Mouse (Mus musculus): ENCODE data around the gene Nhlh2. TPM values are rescaled to one million over a fixed set of nuclear protein-coding genes. Genes with fewer than 3 reads are reported as not detected.
A peak's percentile ranks its signal among the peaks of the same experiment; 100 is the strongest.

Gene Nhlh2
- 0.06 TPM in 1 of 2 replicates, not detected in the other for polyA plus RNA-seq (2015; fragmentation: Nextera tagmentation; extraction: Ambion mirVana)

- H3K9ac ChIP-seq (replicated peaks; ENCODE audit: low read length), result no peak within 1 kb of the TSS
- H3K4me2 ChIP-seq (replicated peaks; ENCODE audit: low read depth, low read length), result no peak within 1 kb of the TSS
- WGBS, result 4% methylated on average over 2 of the region's 2 CpGs
- peaks cover 19% of the 10 kb centered on the region for H3K4me1 ChIP-seq (ENCODE audit: insufficient read depth, low read length)
- no peak within 1 kb of the TSS for H3K4me3 ChIP-seq (ENCODE audit: low read length)
- H3K27me3 ChIP-seq (ENCODE audit: insufficient read depth, low read length), result peaks cover 59% of the 10 kb centered on the region
- ATAC-seq (ENCODE audit: low FRiP score, low TSS enrichment), result no peak
- H3K9me3 ChIP-seq (ENCODE audit: low read length), result no peaks in the 10 kb centered on the region
- H3K27ac ChIP-seq (ENCODE audit: low read length), result no peak within 1 kb of the TSS
- H3K36me3 ChIP-seq (ENCODE audit: insufficient read depth, low read length), result no peaks in the 10 kb centered on the region
Observed at GRCm38 (mm10) chr3:102009926-102010381, at the start of gene Nhlh2. Gene Nhlh2 (plus strand): TSS chr3:102010076.

- Histone ChIP-seq H3K27ac (ENCODE audit: low read length) (no peak overlapping the region), H3K4me1 (ENCODE audit: insufficient read depth, low read length) (no peaks in the 10 kb centered on the region), H3K4me3 (ENCODE audit: low read length) (no peak overlapping the region), H3K4me2 (replicated peaks; ENCODE audit: low read depth, low read length) (no peak overlapping the region), H3K9me3 (ENCODE audit: low read length) (no peaks in the 10 kb centered on the region), H3K27me3 (ENCODE audit: insufficient read depth, low read length) (no peaks in the 10 kb centered on the region), H3K36me3 (ENCODE audit: insufficient read depth, low read length) (no peaks in the 10 kb centered on the region), H3K9ac (replicated peaks; ENCODE audit: low read length) (no peak overlapping the region)
- WGBS, result 87% methylated on average over 15 of the region's 15 CpGs
- ATAC-seq (ENCODE audit: low FRiP score, low TSS enrichment), result no peak
Observed at GRCm38 (mm10) chr3:101961146-101961835, 48.6 kb upstream of the Nhlh2 start.

GRCm38 (mm10) chr3:101963501-101963900 is 46.4 kb upstream of the Nhlh2 start:
- Histone ChIP-seq H3K27ac (ENCODE audit: low read length) (no peak overlapping the region), H3K9ac (replicated peaks; ENCODE audit: low read length) (no peak overlapping the region), H3K4me3 (ENCODE audit: low read length) (no peak overlapping the region), H3K4me1 (ENCODE audit: insufficient read depth, low read length) (no peaks in the 10 kb centered on the region), H3K36me3 (ENCODE audit: insufficient read depth, low read length) (no peaks in the 10 kb centered on the region), H3K4me2 (replicated peaks; ENCODE audit: low read depth, low read length) (no peak overlapping the region), H3K9me3 (ENCODE audit: low read length) (no peaks in the 10 kb centered on the region), H3K27me3 (ENCODE audit: insufficient read depth, low read length) (no peaks in the 10 kb centered on the region)
- WGBS, result 37% methylated on average over 9 of the region's 9 CpGs
- no peak for ATAC-seq (ENCODE audit: low FRiP score, low TSS enrichment)

- no peak overlapping the region for H3K9ac ChIP-seq (replicated peaks; ENCODE audit: low read length)
- H3K4me1 ChIP-seq (ENCODE audit: insufficient read depth, low read length), result no peaks in the 10 kb centered on the region
- H3K36me3 ChIP-seq (ENCODE audit: insufficient read depth, low read length), result no peaks in the 10 kb centered on the region
- H3K27me3 ChIP-seq (ENCODE audit: insufficient read depth, low read length), result no peaks in the 10 kb centered on the region
- H3K4me3 ChIP-seq (ENCODE audit: low read length), result no peak overlapping the region
- WGBS, result 70% methylated on average over 7 of the region's 7 CpGs
- no peak overlapping the region for H3K4me2 ChIP-seq (replicated peaks; ENCODE audit: low read depth, low read length)
- ATAC-seq (ENCODE audit: low FRiP score, low TSS enrichment), result no peak
- no peaks in the 10 kb centered on the region for H3K9me3 ChIP-seq (ENCODE audit: low read length)
- no peak overlapping the region for H3K27ac ChIP-seq (ENCODE audit: low read length)
Observed at GRCm38 (mm10) chr3:101964352-101964751, 45.5 kb upstream of the Nhlh2 start.

GRCm38 (mm10) chr3:101966825-101967558 is 42.9 kb upstream of the Nhlh2 start:
- Histone ChIP-seq H3K4me3 (ENCODE audit: low read length) (no peak overlapping the region), H3K4me2 (replicated peaks; ENCODE audit: low read depth, low read length) (no peak overlapping the region), H3K9ac (replicated peaks; ENCODE audit: low read length) (no peak overlapping the region), H3K4me1 (ENCODE audit: insufficient read depth, low read length) (no peaks in the 10 kb centered on the region), H3K27me3 (ENCODE audit: insufficient read depth, low read length) (no peaks in the 10 kb centered on the region), H3K36me3 (ENCODE audit: insufficient read depth, low read length) (no peaks in the 10 kb centered on the region), H3K9me3 (ENCODE audit: low read length) (no peaks in the 10 kb centered on the region), H3K27ac (ENCODE audit: low read length) (no peak overlapping the region)
- WGBS, result 6% methylated on average over 3 of the region's 3 CpGs
- peak; percentile 27; the same call in 1 of the 2 replicates for ATAC-seq (ENCODE audit: low FRiP score, low TSS enrichment)

GRCm38 (mm10) chr3:101975337-101975736 is 34.5 kb upstream of the Nhlh2 start:
- H3K9ac ChIP-seq (replicated peaks; ENCODE audit: low read length), result no peak overlapping the region
- H3K36me3 ChIP-seq (ENCODE audit: insufficient read depth, low read length), result no peaks in the 10 kb centered on the region
- no peaks in the 10 kb centered on the region for H3K27me3 ChIP-seq (ENCODE audit: insufficient read depth, low read length)
- no peaks in the 10 kb centered on the region for H3K4me1 ChIP-seq (ENCODE audit: insufficient read depth, low read length)
- no peak overlapping the region for H3K4me2 ChIP-seq (replicated peaks; ENCODE audit: low read depth, low read length)
- no peak overlapping the region for H3K4me3 ChIP-seq (ENCODE audit: low read length)
- H3K9me3 ChIP-seq (ENCODE audit: low read length), result no peaks in the 10 kb centered on the region
- 84% methylated on average over 10 of the region's 10 CpGs for WGBS
- no peak overlapping the region for H3K27ac ChIP-seq (ENCODE audit: low read length)
- ATAC-seq (ENCODE audit: low FRiP score, low TSS enrichment), result no peak

GRCm38 (mm10) chr3:101978299-101978994 is 31.4 kb upstream of the Nhlh2 start:
- H3K4me1 ChIP-seq (ENCODE audit: insufficient read depth, low read length), result no peaks in the 10 kb centered on the region
- H3K36me3 ChIP-seq (ENCODE audit: insufficient read depth, low read length), result no peaks in the 10 kb centered on the region
- H3K4me3 ChIP-seq (ENCODE audit: low read length), result no peak overlapping the region
- H3K9ac ChIP-seq (replicated peaks; ENCODE audit: low read length), result no peak overlapping the region
- no peak overlapping the region for H3K4me2 ChIP-seq (replicated peaks; ENCODE audit: low read depth, low read length)
- H3K27me3 ChIP-seq (ENCODE audit: insufficient read depth, low read length), result no peaks in the 10 kb centered on the region
- H3K27ac ChIP-seq (ENCODE audit: low read length), result no peak overlapping the region
- ATAC-seq (ENCODE audit: low FRiP score, low TSS enrichment), result no peak
- no peaks in the 10 kb centered on the region for H3K9me3 ChIP-seq (ENCODE audit: low read length)
- WGBS, result 85% methylated on average over 10 of the region's 10 CpGs

- Histone ChIP-seq H3K9me3 (ENCODE audit: low read length) (no peaks in the 10 kb centered on the region), H3K9ac (replicated peaks; ENCODE audit: low read length) (no peak overlapping the region), H3K36me3 (ENCODE audit: insufficient read depth, low read length) (no peaks in the 10 kb centered on the region), H3K4me1 (ENCODE audit: insufficient read depth, low read length) (no peaks in the 10 kb centered on the region), H3K27me3 (ENCODE audit: insufficient read depth, low read length) (no peaks in the 10 kb centered on the region), H3K4me2 (replicated peaks; ENCODE audit: low read depth, low read length) (no peak overlapping the region), H3K27ac (ENCODE audit: low read length) (no peak overlapping the region), H3K4me3 (ENCODE audit: low read length) (no peak overlapping the region)
- WGBS, result 43% methylated on average over 4 of the region's 4 CpGs
- no peak for ATAC-seq (ENCODE audit: low FRiP score, low TSS enrichment)
Observed at GRCm38 (mm10) chr3:101983917-101984316, 26.0 kb upstream of the Nhlh2 start.

GRCm38 (mm10) chr3:101985634-101986033 is 24.2 kb upstream of the Nhlh2 start:
- no peak overlapping the region for H3K9ac ChIP-seq (replicated peaks; ENCODE audit: low read length)
- H3K27me3 ChIP-seq (ENCODE audit: insufficient read depth, low read length), result no peaks in the 10 kb centered on the region
- no peaks in the 10 kb centered on the region for H3K9me3 ChIP-seq (ENCODE audit: low read length)
- no peaks in the 10 kb centered on the region for H3K4me1 ChIP-seq (ENCODE audit: insufficient read depth, low read length)
- H3K4me3 ChIP-seq (ENCODE audit: low read length), result no peak overlapping the region
- ATAC-seq (ENCODE audit: low FRiP score, low TSS enrichment), result no peak
- H3K4me2 ChIP-seq (replicated peaks; ENCODE audit: low read depth, low read length), result no peak overlapping the region
- no peaks in the 10 kb centered on the region for H3K36me3 ChIP-seq (ENCODE audit: insufficient read depth, low read length)
- no peak overlapping the region for H3K27ac ChIP-seq (ENCODE audit: low read length)
- 34% methylated on average over 8 of the region's 8 CpGs for WGBS
